Mouse (Mus musculus) liver, embryonic 16.5 days (tissue): ENCODE results near the gene Cbfa2t2. TPM values are rescaled to one million over a fixed set of nuclear protein-coding genes. Genes with fewer than 3 reads are reported as not detected.

Experiments used
- ATAC-seq: fragments of 200-750 bp; cut with Nextera tagmentation; 2 replicates; pipeline ENCODE4 v1.8.0; 2017; ENCODE audit warnings: low read depth, mild to moderate bottlenecking, moderate number of reproducible peaks, moderate library complexity
- H3K27ac ChIP-seq: fragments of 300-500 bp; sonication (generic); 2 replicates; pipeline ENCODE4 v1.5.1; 2014; ENCODE audit warnings: mild to moderate bottlenecking, low read length
- H3K27me3 ChIP-seq: fragments of 300-500 bp; sonication (generic); 2 replicates; pipeline ENCODE4 v1.6.1; 2014; ENCODE audit warnings: low read depth, low read length, mixed read lengths; ENCODE audit not compliant: control insufficient read depth, insufficient read depth
- H3K36me3 ChIP-seq: fragments of 300-500 bp; sonication (generic); 2 replicates; pipeline ENCODE4 v1.6.1; 2014; ENCODE audit warnings: mild to moderate bottlenecking; ENCODE audit not compliant: control insufficient read depth, insufficient read depth
- H3K4me1 ChIP-seq: fragments of 300-500 bp; sonication (generic); 2 replicates; pipeline ENCODE4 v1.6.1; 2014; ENCODE audit warnings: low read depth, low read length, mixed read lengths; ENCODE audit not compliant: control insufficient read depth
- H3K4me2 ChIP-seq: fragments of 300-500 bp; sonication (generic); 2 replicates; pipeline ENCODE4 v1.6.1; 2014; ENCODE audit warnings: low read depth, low read length, mixed read lengths
- H3K4me3 ChIP-seq: fragments of 300-500 bp; sonication (generic); 2 replicates; pipeline ENCODE4 v1.5.1; 2014; ENCODE audit warnings: low read depth, mild to moderate bottlenecking, low read length
- H3K9ac ChIP-seq: fragments of 300-500 bp; sonication (generic); 2 replicates; pipeline ENCODE4 v1.6.1; 2014; ENCODE audit warnings: low read depth, low read length
- H3K9me3 ChIP-seq: fragments of 300-500 bp; sonication (generic); replicated peaks from 2 replicates; pipeline ENCODE4 v1.6.1; 2016; ENCODE audit warnings: low read length; ENCODE audit not compliant: control insufficient read depth
- WGBS: fragments of 180-500 bp; shearing (Covaris S2); extraction: QIAGEN DNeasy Blood & Tissue Kit; methylation state at CpG from one replicate; pipeline ENCODE4 v1.1.7; 2014; ENCODE audit not compliant: insufficient replicate concordance; 5-methylcytosine and 5-hydroxymethylcytosine counted together
- polyA plus RNA-seq: library from polyadenylated mRNA; unstranded; fragments of >200 nt; fragmentation: Nextera tagmentation; extraction: Ambion mirVana; gene quantifications from 2 replicates; pipeline ENCODE4 v1.2.1, GENCODE M21; 2015

The Cbfa2t2 gene
- polyA plus RNA-seq, 1 experiment from 2014 or later, result 8.2 TPM

GRCm38 (mm10) chr2:154548688-154549087 is 112.4 kb downstream of the Cbfa2t2 start:
- Histone ChIP-seq H3K4me2 (peak overlapping the region; percentile 79; the same call in 1 of the 2 replicates), H3K36me3 (no peaks in the 10 kb centered on the region), H3K27me3 (peaks cover 31% of the 10 kb centered on the region), H3K4me1 (peaks cover 22% of the 10 kb centered on the region), H3K9ac (no peak overlapping the region), H3K4me3 (peak overlapping the region; percentile 54; the same call in 1 of the 2 replicates), H3K27ac (no peak overlapping the region), H3K9me3 (0 out of 2 replicates have a peak, but pooled peaks cover 2% of the 10 kb centered on the region)
- ATAC-seq, result peak; percentile 66
- WGBS, result 44% methylated on average over 3 of the region's 3 CpGs

GRCm38 (mm10) chr2:154549127-154549885 is 113.0 kb downstream of the Cbfa2t2 start:
- peak overlapping the region; percentile 54 for H3K4me3 ChIP-seq
- 0 out of 2 replicates have a peak, but pooled peaks cover 2% of the 10 kb centered on the region for H3K9me3 ChIP-seq
- peaks cover 31% of the 10 kb centered on the region for H3K27me3 ChIP-seq
- H3K4me1 ChIP-seq, result peaks cover 22% of the 10 kb centered on the region
- no peaks in the 10 kb centered on the region for H3K36me3 ChIP-seq
- peak overlapping the region; percentile 79 for H3K4me2 ChIP-seq
- peak overlapping the region; percentile 44; the same call in 1 of the 2 replicates for H3K9ac ChIP-seq
- peak; percentile 56; the same call in 1 of the 2 replicates for ATAC-seq
- 5% methylated on average over 48 of the region's 48 CpGs for WGBS
- H3K27ac ChIP-seq, result no peak overlapping the region

- Histone ChIP-seq H3K9me3 (0 out of 2 replicates have a peak, but pooled peaks cover 2% of the 10 kb centered on the region), H3K4me2 (peak overlapping the region; percentile 79), H3K27ac (no peak overlapping the region), H3K9ac (no peak overlapping the region), H3K36me3 (no peaks in the 10 kb centered on the region), H3K27me3 (peaks cover 31% of the 10 kb centered on the region), H3K4me3 (peak overlapping the region; percentile 54), H3K4me1 (peaks cover 22% of the 10 kb centered on the region)
- 13% methylated on average over 20 of the region's 20 CpGs for WGBS
- ATAC-seq, result no peak
Measured at GRCm38 (mm10) chr2:154549886-154550189, 113.6 kb downstream of the Cbfa2t2 start.

GRCm38 (mm10) chr2:154550937-154551336 is 114.7 kb downstream of the Cbfa2t2 start:
- Histone ChIP-seq H3K27me3 (peaks cover 31% of the 10 kb centered on the region), H3K4me3 (no peak overlapping the region), H3K27ac (no peak overlapping the region), H3K4me1 (peaks cover 22% of the 10 kb centered on the region), H3K36me3 (no peaks in the 10 kb centered on the region), H3K9ac (no peak overlapping the region), H3K4me2 (no peak overlapping the region), H3K9me3 (0 out of 2 replicates have a peak, but pooled peaks cover 2% of the 10 kb centered on the region)
- no peak for ATAC-seq
- 51% methylated on average over 2 of the region's 2 CpGs for WGBS

GRCm38 (mm10) chr2:154551476-154551875 is 115.2 kb downstream of the Cbfa2t2 start, which contains the start of gene Actl10:
TSS of gene Actl10 (plus strand) at chr2:154551776.
- no peak for ATAC-seq
- peak within 1 kb of the TSS; percentile 9; the same call in 1 of the 2 replicates for H3K4me3 ChIP-seq
- no peak within 1 kb of the TSS for H3K27ac ChIP-seq
- no peaks in the 10 kb centered on the region for H3K36me3 ChIP-seq
- WGBS, result 62% methylated on average over 4 of the region's 4 CpGs
- H3K9me3 ChIP-seq, result 0 out of 2 replicates have a peak, but pooled peaks cover 2% of the 10 kb centered on the region
- peaks cover 31% of the 10 kb centered on the region for H3K27me3 ChIP-seq
- peaks cover 22% of the 10 kb centered on the region for H3K4me1 ChIP-seq
- no peak within 1 kb of the TSS for H3K9ac ChIP-seq
- peak within 1 kb of the TSS; percentile 43 for H3K4me2 ChIP-seq

- Histone ChIP-seq H3K9ac (no peak overlapping the region), H3K36me3 (no peaks in the 10 kb centered on the region), H3K4me1 (peaks cover 22% of the 10 kb centered on the region), H3K27ac (no peak overlapping the region), H3K4me2 (peak overlapping the region; percentile 43), H3K9me3 (0 out of 2 replicates have a peak, but pooled peaks cover 2% of the 10 kb centered on the region), H3K27me3 (peaks cover 31% of the 10 kb centered on the region), H3K4me3 (peak overlapping the region; percentile 9; the same call in 1 of the 2 replicates)
- WGBS, result 35% methylated on average over 21 of the region's 21 CpGs
- ATAC-seq, result 0 out of 2 replicates have a peak, but pooled peaks have one; percentile 3
Measured at GRCm38 (mm10) chr2:154551927-154552326, 115.6 kb downstream of the Cbfa2t2 start.

GRCm38 (mm10) chr2:154552424-154552907 is 116.2 kb downstream of the Cbfa2t2 start:
- Histone ChIP-seq H3K4me2 (peak overlapping the region; percentile 43), H3K4me3 (peak overlapping the region; percentile 9; the same call in 1 of the 2 replicates), H3K9ac (no peak overlapping the region), H3K36me3 (no peaks in the 10 kb centered on the region), H3K27ac (no peak overlapping the region), H3K4me1 (peaks cover 22% of the 10 kb centered on the region), H3K9me3 (0 out of 2 replicates have a peak, but pooled peaks cover 2% of the 10 kb centered on the region), H3K27me3 (peaks cover 31% of the 10 kb centered on the region)
- 19% methylated on average over 27 of the region's 27 CpGs for WGBS
- peak; percentile 38 for ATAC-seq

- no peak overlapping the region for H3K4me3 ChIP-seq
- H3K9ac ChIP-seq, result no peak overlapping the region
- H3K4me2 ChIP-seq, result no peak overlapping the region
- H3K27me3 ChIP-seq, result peaks cover 16% of the 10 kb centered on the region
- no peak overlapping the region for H3K27ac ChIP-seq
- WGBS, result 87% methylated on average over 6 of the region's 6 CpGs
- H3K9me3 ChIP-seq, result no peaks in the 10 kb centered on the region
- H3K36me3 ChIP-seq, result no peaks in the 10 kb centered on the region
- H3K4me1 ChIP-seq, result peaks cover 25% of the 10 kb centered on the region
- no peak for ATAC-seq
Measured at GRCm38 (mm10) chr2:154555235-154555634, 119.0 kb downstream of the Cbfa2t2 start.
